ENCODE assay signal across 26 mouse cellular contexts in genomic region chr2:60216547-60217153, GRCm38 (mm10). TPM values are rescaled to one million over a fixed set of nuclear protein-coding genes. Genes with fewer than 3 reads are reported as not detected.
DNase-seq lines count a peak whose midpoint lies in the region; ATAC-seq and TF ChIP-seq lines count a peak whose summit lies in the region.
"Had no signal": no experiment of that assay in that cellular context is flagged by ENCODE, and none has a peak within 500 bp of the region (broad histone marks: within the 10 kb centered on the region; RNA-seq: fewer than 3 reads in every experiment).

No protein-coding gene starts in this region.

- no peaks in the 10 kb centered on the region for H3K27me3 ChIP-seq in heart, embryonic 13.5 days (replicated peaks)
- no peaks in the 10 kb centered on the region for H3K27me3 ChIP-seq in thymus, adult 2 months (ENCODE audit: control insufficient read depth, insufficient read depth, low read length)
- H3K27me3 ChIP-seq: forebrain, embryonic 15.5 days; hindbrain, embryonic 12.5 days; kidney, embryonic 15.5 days; neural tube, embryonic 12.5 days; stomach, embryonic 15.5 days had no signal

- peaks cover 31% of the 10 kb centered on the region for H3K36me3 ChIP-seq in heart, embryonic 13.5 days
- no peaks in the 10 kb centered on the region for H3K36me3 ChIP-seq in thymus, adult 2 months (ENCODE audit: control insufficient read depth, insufficient read depth, low read length)

- no peak for TF ChIP-seq POLR2A in thymus, adult 2 months (IDR thresholded peaks at IDR 0.05; ENCODE audit: control insufficient read depth, extremely low read depth, insufficient read depth, low read length, poor library complexity)

- ATAC-seq in heart, embryonic 13.5 days (ENCODE audit: extremely low read depth, insufficient number of reproducible peaks, low FRiP score, low TSS enrichment) = no peak
- ATAC-seq: forebrain, embryonic 15.5 days had no signal

- peaks cover 77% of the 10 kb centered on the region for H3K4me1 ChIP-seq in heart, embryonic 13.5 days
- peaks cover 8% of the 10 kb centered on the region for H3K4me1 ChIP-seq in thymus, adult 2 months (replicated peaks; ENCODE audit: control insufficient read depth, insufficient read depth, low read length)

- no peak overlapping the region for H3K4me2 ChIP-seq in heart, embryonic 13.5 days
- H3K4me2 ChIP-seq: forebrain, embryonic 15.5 days; hindbrain, embryonic 12.5 days; kidney, embryonic 15.5 days; liver, embryonic 11.5 days; neural tube, embryonic 12.5 days; stomach, embryonic 15.5 days had no signal

- H3K9ac ChIP-seq in heart, embryonic 13.5 days = no peak overlapping the region
- H3K9ac ChIP-seq: forebrain, embryonic 15.5 days; hindbrain, embryonic 12.5 days; kidney, embryonic 15.5 days; neural tube, embryonic 12.5 days; stomach, embryonic 15.5 days had no signal

- H3K4me3 ChIP-seq in heart, embryonic 13.5 days = no peak overlapping the region
- H3K4me3 ChIP-seq in thymus, adult 2 months (ENCODE audit: control insufficient read depth, insufficient read depth, low read length) = no peak overlapping the region
- H3K4me3 ChIP-seq: embryonic facial prominence, embryonic 10.5 days; forebrain, embryonic 15.5 days; hindbrain, embryonic 12.5 days; kidney, embryonic 15.5 days; neural tube, embryonic 12.5 days; stomach, embryonic 15.5 days had no signal

- H3K27ac ChIP-seq in heart, embryonic 13.5 days (replicated peaks) = 0 out of 2 replicates have a peak overlapping the region, but pooled peaks have one; percentile 33
- no peak overlapping the region for H3K27ac ChIP-seq in thymus, adult 2 months (ENCODE audit: control insufficient read depth, insufficient read depth, low read length)
- H3K27ac ChIP-seq: embryonic facial prominence, embryonic 10.5 days; forebrain, embryonic 15.5 days; hindbrain, embryonic 12.5 days; kidney, embryonic 15.5 days; neural tube, embryonic 12.5 days; stomach, embryonic 15.5 days had no signal

- no peaks in the 10 kb centered on the region for H3K9me3 ChIP-seq in heart, embryonic 13.5 days
- H3K9me3 ChIP-seq: embryonic facial prominence, embryonic 10.5 days; forebrain, embryonic 15.5 days; hindbrain, embryonic 12.5 days; kidney, embryonic 15.5 days; neural tube, embryonic 12.5 days; stomach, embryonic 15.5 days had no signal

- 79% methylated on average over 4 of the region's 4 CpGs for WGBS in heart, embryonic 13.5 days
- 85% methylated on average over 4 of the region's 4 CpGs for WGBS in thymus, adult 2 months

- intact Hi-C loops in heart, postnatal 36 days (cut with DNase I) = loop anchor here (10.0 kb wide), 1 partner anchor 602 kb away; the partner anchor contains the start of gene Tanc1

- no peak for TF ChIP-seq CTCF in thymus, adult 2 months (IDR thresholded peaks at IDR 0.05; ENCODE audit: borderline replicate concordance, control insufficient read depth, extremely low read depth, insufficient read depth, low read length, poor library complexity)

- DNase-seq in heart, postnatal 36 days = no peak
- peak; percentile 26 for DNase-seq in thymus, postnatal 0 days (ENCODE audit: low spot score)
- DNase-seq in thymus, adult 2 months = no peak
- DNase-seq in brain, adult 2 months (ENCODE audit: low read depth, low spot score) = peak; percentile 24
- DNase-seq in cerebellum, adult 11-12 months = no peak
- no peak for DNase-seq in kidney, postnatal 14 days
- DNase-seq: adrenal gland, postnatal 36 days; B cell, adult 2 months; cerebellum, adult 11 months; cerebellum, postnatal 10 days; heart, postnatal 10 days; kidney, adult 11 months; kidney, postnatal 4 days; lung, adult 18-20 months; lung, postnatal 4 days; midbrain, embryonic 14.5 days; retina, postnatal 1 day; right cerebral cortex, postnatal 25 days had no signal

RNA-seq across cellular contexts. Expression of gene March7, which starts 7.0 kb away (rescaled TPM):
- polyA plus RNA-seq in heart, embryonic 13.5 days (2015; fragmentation: Nextera tagmentation; extraction: Ambion mirVana) = 49.3 and 49.4 TPM in 2 replicates
- total RNA-seq in heart, postnatal 36 days (2021) = 10 to 100 TPM; 28.9 to 29.7 TPM
- polyA plus RNA-seq in thymus, postnatal 0 days (2015; fragmentation: Nextera tagmentation; extraction: Ambion mirVana) = 69.8 and 84.1 TPM in 2 replicates
- 23.3 and 24.3 TPM in 2 replicates for polyA plus RNA-seq in thymus, adult 2 months (2012; rRNA removed)

RNA-seq across cellular contexts. Expression of gene Baz2b, which starts 7.0 kb away (rescaled TPM):
- 41.9 and 44.2 TPM in 2 replicates for polyA plus RNA-seq in heart, embryonic 13.5 days (2015; fragmentation: Nextera tagmentation; extraction: Ambion mirVana)
- total RNA-seq in heart, postnatal 36 days (2021) = 10 to 100 TPM; 36.7 to 47.2 TPM
- 45.4 and 52.5 TPM in 2 replicates for polyA plus RNA-seq in thymus, postnatal 0 days (2015; fragmentation: Nextera tagmentation; extraction: Ambion mirVana)
- polyA plus RNA-seq in thymus, adult 2 months (2012; rRNA removed) = 25.9 and 28.0 TPM in 2 replicates

Comparison
In these comparisons a context has a peak if more than half of its experiments do, and no peak if none do; other contexts are left out.
1. DNase-seq: peak in thymus, postnatal 0 days (single experiment) and brain, adult 2 months (single experiment); none in heart, postnatal 36 days (0 of 2), thymus, adult 2 months (single experiment), cerebellum, adult 11-12 months (single experiment) and kidney, postnatal 14 days (single experiment).